Mouse (Mus musculus) bone marrow, adult 2 months (tissue): Measurements from ENCODE around the gene Rbm47.

Source experiments
- CTCF ChIP-seq: fragments of 200-500 bp; IDR thresholded peaks from 2 replicates; pipeline ENCODE4 v1.5.1; 2011; ENCODE audit warnings: low read length, control low read depth; ENCODE audit not compliant: control insufficient read depth, insufficient read depth
- POLR2A ChIP-seq: fragments of 200-500 bp; IDR thresholded peaks from 2 replicates; pipeline ENCODE4 v1.6.1; 2011; ENCODE audit warnings: low read depth, mild to moderate bottlenecking, control low read depth, low read length, borderline replicate concordance; ENCODE audit not compliant: control insufficient read depth

DNA sequence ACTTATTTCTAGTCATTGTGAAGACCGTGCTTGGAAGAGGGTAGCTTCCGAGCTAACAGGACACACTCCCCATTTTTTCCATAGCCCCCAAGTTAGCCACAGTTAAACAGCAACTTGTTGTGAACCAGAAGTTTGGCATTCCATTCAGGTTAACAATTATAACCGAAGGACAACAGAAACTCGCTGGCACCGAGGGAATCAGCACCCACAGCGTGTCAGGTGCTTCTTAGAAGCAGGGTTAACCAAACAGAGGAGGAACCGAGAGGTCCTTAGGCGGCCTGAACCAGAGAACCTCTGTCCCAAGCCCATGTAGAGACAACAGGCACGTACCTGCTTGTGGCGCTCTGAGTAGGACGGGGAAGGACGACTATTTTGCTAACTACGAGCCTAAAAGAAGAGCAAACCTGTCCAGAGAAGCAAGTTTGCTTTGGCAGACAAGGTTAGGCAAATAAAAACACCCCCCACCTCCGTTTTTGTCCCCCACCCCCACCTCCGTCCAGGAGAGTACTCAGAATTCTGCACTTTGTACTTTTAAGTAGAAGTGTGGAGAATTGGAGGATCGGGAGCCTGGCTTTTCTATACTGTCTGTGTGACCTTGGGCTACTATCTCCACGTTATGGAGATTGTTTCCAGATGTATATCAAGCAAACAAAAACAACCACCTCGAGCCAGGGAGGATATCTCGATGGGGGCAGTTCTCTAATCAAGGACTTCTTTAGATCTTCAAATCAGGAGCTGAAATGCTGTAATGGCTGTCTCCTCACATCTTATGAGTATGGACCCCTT is 91.3 kb downstream of the Rbm47 start:
- TF ChIP-seq CTCF (no peak), POLR2A (no peak)
